Mouse (Mus musculus) liver, embryonic 14.5 days (tissue): ENCODE results near the gene Nrxn3.

Experiments used
- CTCF ChIP-seq: IDR thresholded peaks from 2 replicates; pipeline ENCODE4 v1.5.1; 2016; ENCODE audit warnings: antibody characterized with exemption, low read depth, control low read depth
- EP300 ChIP-seq: IDR thresholded peaks from 2 replicates; pipeline ENCODE4 v1.6.1; 2016; ENCODE audit warnings: antibody characterized with exemption, low read depth

- TF ChIP-seq CTCF (no peak), EP300 (no peak)
Observed at GRCm38 (mm10) chr12:88949870-88950269, 227.2 kb downstream of the Nrxn3 start.
